Mouse (Mus musculus) midbrain, embryonic 12.5 days (tissue): ENCODE results near the gene Padi1. TPM values are rescaled to one million over a fixed set of nuclear protein-coding genes. Genes with fewer than 3 reads are reported as not detected.
A peak's percentile ranks its signal among the peaks of the same experiment; 100 is the strongest.

Experiments
- ATAC-seq: fragments of 200-750 bp; cut with Nextera tagmentation; 2 replicates; pipeline ENCODE4 v1.8.0; 2017; ENCODE audit warnings: low read depth, moderate TSS enrichment, moderate library complexity; ENCODE audit not compliant: low FRiP score
- H3K27ac ChIP-seq: fragments of 300-500 bp; sonication (generic); replicated peaks from 2 replicates; pipeline ENCODE4 v1.5.1; 2016; ENCODE audit warnings: mild to moderate bottlenecking
- H3K27me3 ChIP-seq: fragments of 300-500 bp; sonication (generic); 2 replicates; pipeline ENCODE4 v1.6.1; 2016; ENCODE audit warnings: mild to moderate bottlenecking
- H3K36me3 ChIP-seq: fragments of 300-500 bp; sonication (generic); 2 replicates; pipeline ENCODE4 v1.6.1; 2016
- H3K4me1 ChIP-seq: fragments of 300-500 bp; sonication (generic); 2 replicates; pipeline ENCODE4 v1.6.1; 2016
- H3K4me2 ChIP-seq: fragments of 300-500 bp; sonication (generic); replicated peaks from 2 replicates; pipeline ENCODE4 v1.6.1; 2016; ENCODE audit warnings: mild to moderate bottlenecking, moderate library complexity
- H3K4me3 ChIP-seq: fragments of 300-500 bp; sonication (generic); 2 replicates; pipeline ENCODE4 v1.5.1; 2016; ENCODE audit warnings: mild to moderate bottlenecking
- H3K9ac ChIP-seq: fragments of 300-500 bp; sonication (generic); replicated peaks from 2 replicates; pipeline ENCODE4 v1.6.1; 2016; ENCODE audit warnings: mild to moderate bottlenecking, moderate library complexity
- H3K9me3 ChIP-seq: fragments of 300-500 bp; sonication (generic); 2 replicates; pipeline ENCODE4 v1.6.1; 2016; ENCODE audit warnings: mild to moderate bottlenecking
- WGBS: fragments of 180-500 bp; shearing (Covaris S2); methylation state at CpG from one replicate; pipeline ENCODE4 v1.1.7; 2016; 5-methylcytosine and 5-hydroxymethylcytosine counted together
- polyA plus RNA-seq: library from polyadenylated mRNA; unstranded; fragments of >200 nt; fragmentation: Nextera tagmentation; extraction: Ambion mirVana; gene quantifications from 2 replicates; pipeline ENCODE4 v1.2.1, GENCODE M21; 2016

Padi1 gene
- polyA plus RNA-seq, 1 experiment from 2014 or later = 0.06 TPM

DNA sequence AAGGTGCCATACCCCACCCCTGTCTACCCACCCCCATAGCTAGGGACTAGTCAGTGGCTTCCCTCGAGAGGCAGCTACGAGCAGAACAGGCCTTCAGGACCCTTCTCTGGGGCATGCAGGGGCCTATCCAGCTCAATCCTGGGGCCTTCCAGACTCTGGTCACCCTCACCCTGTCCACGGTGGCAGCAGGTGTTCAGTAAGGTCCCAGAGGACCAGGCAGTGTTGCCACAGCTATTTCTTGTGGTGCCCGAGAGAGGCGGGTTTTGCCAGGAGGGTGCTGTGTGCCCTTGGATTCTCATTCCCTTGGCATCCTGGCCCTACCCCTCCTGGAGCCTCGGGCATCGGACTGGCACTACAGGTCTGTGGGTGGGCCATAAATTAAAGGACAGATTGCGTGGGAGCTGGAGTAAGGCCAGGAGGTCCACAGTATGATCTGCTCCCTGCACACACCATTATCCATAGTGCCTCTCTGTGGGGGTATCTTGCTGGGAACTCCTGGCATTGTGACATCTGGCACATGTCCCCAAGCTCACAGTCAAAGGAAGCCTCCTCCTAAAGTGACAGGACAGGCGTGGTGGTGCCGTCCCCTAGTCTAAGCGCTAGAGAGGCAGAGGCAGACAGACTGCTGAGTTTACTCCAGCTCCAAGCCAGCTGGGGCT lies 9.2 kb downstream of the Padi1 start:
- Histone ChIP-seq H3K9me3 (no peaks in the 10 kb centered on the region), H3K4me1 (peaks cover 38% of the 10 kb centered on the region), H3K27ac (no peak overlapping the region), H3K27me3 (peaks cover 35% of the 10 kb centered on the region), H3K36me3 (no peaks in the 10 kb centered on the region), H3K4me2 (no peak overlapping the region), H3K4me3 (no peak overlapping the region), H3K9ac (no peak overlapping the region)
- 70% methylated on average over 11 of the region's 11 CpGs for WGBS
- no peak for ATAC-seq

DNA sequence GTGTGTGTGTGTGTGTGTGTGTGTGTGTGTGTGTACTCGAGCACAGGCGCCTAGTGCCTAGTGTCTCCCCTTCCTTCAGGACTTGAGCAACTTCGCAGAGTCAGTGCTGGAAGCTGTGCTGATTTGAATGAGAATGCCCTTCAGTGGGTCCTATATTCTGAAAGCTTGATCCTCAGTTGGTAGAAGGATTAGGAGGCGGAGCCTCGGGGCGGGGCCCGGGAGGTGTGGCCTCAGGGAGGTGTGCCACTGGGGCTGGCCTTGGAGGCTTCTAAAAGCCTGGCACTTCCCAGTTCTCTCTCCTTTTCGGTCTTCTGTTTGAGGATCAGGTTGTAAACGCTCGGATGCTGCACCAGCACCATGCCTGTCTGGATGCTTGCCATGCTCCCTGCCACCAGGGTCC lies 9.9 kb downstream of the Padi1 start:
- under 1% methylated on average over 10 of the region's 10 CpGs for WGBS

DNA sequence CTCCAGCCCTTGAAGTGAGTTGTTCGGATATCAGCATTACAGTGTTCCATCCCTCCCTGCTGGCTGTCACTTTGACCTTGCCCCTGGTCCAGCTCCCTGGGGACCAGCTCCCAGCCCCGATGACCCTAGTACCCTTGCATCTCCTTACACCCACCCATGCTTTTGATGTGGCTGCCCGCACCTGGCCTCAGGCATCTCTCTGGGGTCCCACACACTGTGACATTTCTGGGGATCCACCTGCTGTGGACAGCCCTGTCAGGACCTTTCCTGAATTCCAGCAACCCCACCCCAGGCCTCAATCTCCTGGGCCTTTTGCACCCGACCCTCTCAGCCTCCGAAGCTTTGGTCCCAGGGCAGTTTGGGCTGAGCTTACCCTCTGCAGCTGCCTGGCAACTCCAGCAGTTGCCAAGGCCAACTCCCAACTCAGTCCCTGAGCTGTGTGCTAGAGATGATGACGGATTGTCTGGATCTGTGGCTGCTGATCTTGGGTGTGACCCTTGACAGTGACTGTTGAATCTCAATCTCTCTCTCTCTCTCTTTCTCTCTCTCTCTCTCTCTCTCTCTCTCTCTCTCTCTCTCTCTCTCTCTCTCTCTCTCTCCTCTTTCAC lies 11.1 kb downstream of the Padi1 start:
- Histone ChIP-seq H3K27ac (no peak overlapping the region), H3K4me3 (no peak overlapping the region), H3K4me1 (peaks cover 38% of the 10 kb centered on the region), H3K4me2 (no peak overlapping the region), H3K27me3 (peaks cover 35% of the 10 kb centered on the region), H3K9me3 (no peaks in the 10 kb centered on the region), H3K36me3 (no peaks in the 10 kb centered on the region), H3K9ac (no peak overlapping the region)
- ATAC-seq = no peak
- 56% methylated on average over 6 of the region's 6 CpGs for WGBS

More for the DNA sequence above, 9.9 kb downstream of the Padi1 start:
- Histone ChIP-seq H3K36me3 (no peaks in the 10 kb centered on the region), H3K27ac (no peak overlapping the region; the same call in 1 of the 2 replicates), H3K4me3 (no peak overlapping the region), H3K4me1 (peaks cover 38% of the 10 kb centered on the region), H3K9me3 (no peaks in the 10 kb centered on the region), H3K9ac (no peak overlapping the region), H3K27me3 (peaks cover 35% of the 10 kb centered on the region), H3K4me2 (peak overlapping the region; percentile 38)
- peak; percentile 90 for ATAC-seq

DNA sequence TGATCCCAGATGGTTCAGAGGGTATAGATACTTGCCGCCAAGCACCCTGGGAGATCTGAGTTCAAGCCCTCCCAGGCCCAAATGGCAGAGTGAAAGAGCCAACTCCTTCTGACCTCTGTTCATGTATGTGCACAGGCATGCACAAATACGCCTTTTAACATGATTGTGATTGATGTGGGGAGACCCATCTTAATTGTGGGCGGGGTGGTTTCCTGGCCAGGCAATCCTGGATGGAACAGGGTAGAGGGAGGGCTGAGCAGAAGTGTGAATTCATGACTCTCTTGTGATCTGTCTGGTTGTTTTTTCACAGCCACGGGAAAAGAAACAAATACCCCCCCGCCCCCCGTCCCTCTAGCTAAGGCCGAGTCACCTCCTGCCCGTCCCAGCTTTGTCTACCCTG lies 12.8 kb downstream of the Padi1 start:
- H3K36me3 ChIP-seq = no peaks in the 10 kb centered on the region
- H3K9ac ChIP-seq = no peak overlapping the region
- no peak for ATAC-seq
- peaks cover 38% of the 10 kb centered on the region for H3K4me1 ChIP-seq
- no peaks in the 10 kb centered on the region for H3K9me3 ChIP-seq
- H3K27me3 ChIP-seq = peaks cover 32% of the 10 kb centered on the region
- no peak overlapping the region for H3K27ac ChIP-seq
- H3K4me2 ChIP-seq = no peak overlapping the region
- no peak overlapping the region for H3K4me3 ChIP-seq
- WGBS = 49% methylated on average over 8 of the region's 8 CpGs

DNA sequence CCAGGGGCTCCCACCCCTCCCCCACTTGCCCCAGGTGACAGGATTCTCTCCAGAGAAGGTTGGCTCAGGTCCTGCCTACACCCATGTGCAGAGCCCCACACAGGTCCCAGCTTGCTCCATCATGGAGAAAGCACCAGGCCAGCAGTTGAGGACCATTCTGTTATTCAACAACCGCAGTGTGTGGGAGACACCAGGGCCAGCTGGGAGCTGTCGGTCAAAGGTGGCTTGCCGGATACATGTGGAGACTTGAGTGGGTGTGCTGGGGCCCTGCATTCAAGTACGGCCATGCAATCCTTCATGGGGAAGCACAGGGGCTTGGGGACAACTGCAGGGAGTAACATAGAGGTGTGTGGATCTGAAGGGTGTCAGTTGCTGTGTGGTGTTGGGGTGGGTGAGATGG lies 13.8 kb downstream of the Padi1 start:
- no peak for ATAC-seq
- Histone ChIP-seq H3K4me2 (no peak overlapping the region), H3K4me3 (no peak overlapping the region)

GRCm38 (mm10) chr4:140827237-140827636 lies 18.3 kb downstream of the Padi1 start:
- H3K4me1 ChIP-seq = no peaks in the 10 kb centered on the region
- H3K27me3 ChIP-seq = peaks cover 7% of the 10 kb centered on the region; the same call in 1 of the 2 replicates
- no peak overlapping the region for H3K9ac ChIP-seq
- ATAC-seq = no peak
- H3K9me3 ChIP-seq = 0 out of 2 replicates have a peak, but pooled peaks cover 5% of the 10 kb centered on the region
- no peaks in the 10 kb centered on the region for H3K36me3 ChIP-seq
- H3K4me2 ChIP-seq = no peak overlapping the region
- H3K4me3 ChIP-seq = no peak overlapping the region
- 50% methylated on average over 3 of the region's 3 CpGs for WGBS
- H3K27ac ChIP-seq = no peak overlapping the region

More for the DNA sequence above, 13.8 kb downstream of the Padi1 start:
- Histone ChIP-seq H3K9ac (no peak overlapping the region), H3K36me3 (no peaks in the 10 kb centered on the region), H3K27ac (no peak overlapping the region), H3K4me1 (peaks cover 38% of the 10 kb centered on the region), H3K27me3 (peaks cover 32% of the 10 kb centered on the region), H3K9me3 (no peaks in the 10 kb centered on the region)
- 94% methylated on average over 4 of the region's 4 CpGs for WGBS

DNA sequence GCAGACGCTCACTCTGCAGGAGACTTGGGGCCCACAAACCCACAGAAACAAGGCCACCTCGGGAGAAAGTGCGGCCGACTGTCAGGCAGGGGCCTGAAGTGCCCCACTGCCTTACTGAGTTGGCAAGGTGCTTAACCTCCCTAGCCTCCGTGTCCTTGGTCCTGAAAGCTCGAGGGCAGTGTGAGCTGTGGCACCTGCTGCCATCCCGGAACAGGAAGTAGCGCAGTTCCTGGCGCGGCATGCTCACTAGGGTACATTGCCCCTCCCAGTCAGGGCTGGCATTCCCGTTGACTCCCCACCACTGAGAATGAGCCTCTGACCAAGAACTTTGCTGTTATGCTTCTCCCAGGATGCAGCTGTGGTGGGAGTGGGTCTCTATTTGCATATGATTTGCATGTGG lies 19.6 kb downstream of the Padi1 start:
- ATAC-seq = no peak
- Histone ChIP-seq H3K4me2 (no peak overlapping the region), H3K4me3 (no peak overlapping the region), H3K36me3 (no peaks in the 10 kb centered on the region), H3K9me3 (0 out of 2 replicates have a peak, but pooled peaks cover 5% of the 10 kb centered on the region), H3K9ac (no peak overlapping the region), H3K27me3 (no peaks in the 10 kb centered on the region), H3K4me1 (no peaks in the 10 kb centered on the region), H3K27ac (no peak overlapping the region)
- WGBS = 62% methylated on average over 11 of the region's 11 CpGs

- H3K4me1 ChIP-seq = no peaks in the 10 kb centered on the region
- 0 out of 2 replicates have a peak, but pooled peaks cover 5% of the 10 kb centered on the region for H3K9me3 ChIP-seq
- no peak overlapping the region for H3K9ac ChIP-seq
- H3K4me2 ChIP-seq = no peak overlapping the region
- no peak overlapping the region for H3K27ac ChIP-seq
- 68% methylated on average over 5 of the region's 5 CpGs for WGBS
- no peaks in the 10 kb centered on the region for H3K36me3 ChIP-seq
- no peak for ATAC-seq
- H3K4me3 ChIP-seq = no peak overlapping the region
- no peaks in the 10 kb centered on the region for H3K27me3 ChIP-seq
Measured at GRCm38 (mm10) chr4:140821988-140822387, 23.6 kb downstream of the Padi1 start.

GRCm38 (mm10) chr4:140817413-140817812 lies 28.2 kb downstream of the Padi1 start:
- H3K9ac ChIP-seq = no peak overlapping the region
- no peaks in the 10 kb centered on the region for H3K36me3 ChIP-seq
- no peak overlapping the region for H3K4me3 ChIP-seq
- peaks cover 29% of the 10 kb centered on the region for H3K27me3 ChIP-seq
- ATAC-seq = no peak
- 92% methylated on average over 8 of the region's 8 CpGs for WGBS
- H3K27ac ChIP-seq = no peak overlapping the region
- no peak overlapping the region for H3K4me2 ChIP-seq
- 0 out of 2 replicates have a peak, but pooled peaks cover 1% of the 10 kb centered on the region for H3K9me3 ChIP-seq
- H3K4me1 ChIP-seq = peaks cover 22% of the 10 kb centered on the region; the same call in 1 of the 2 replicates

DNA sequence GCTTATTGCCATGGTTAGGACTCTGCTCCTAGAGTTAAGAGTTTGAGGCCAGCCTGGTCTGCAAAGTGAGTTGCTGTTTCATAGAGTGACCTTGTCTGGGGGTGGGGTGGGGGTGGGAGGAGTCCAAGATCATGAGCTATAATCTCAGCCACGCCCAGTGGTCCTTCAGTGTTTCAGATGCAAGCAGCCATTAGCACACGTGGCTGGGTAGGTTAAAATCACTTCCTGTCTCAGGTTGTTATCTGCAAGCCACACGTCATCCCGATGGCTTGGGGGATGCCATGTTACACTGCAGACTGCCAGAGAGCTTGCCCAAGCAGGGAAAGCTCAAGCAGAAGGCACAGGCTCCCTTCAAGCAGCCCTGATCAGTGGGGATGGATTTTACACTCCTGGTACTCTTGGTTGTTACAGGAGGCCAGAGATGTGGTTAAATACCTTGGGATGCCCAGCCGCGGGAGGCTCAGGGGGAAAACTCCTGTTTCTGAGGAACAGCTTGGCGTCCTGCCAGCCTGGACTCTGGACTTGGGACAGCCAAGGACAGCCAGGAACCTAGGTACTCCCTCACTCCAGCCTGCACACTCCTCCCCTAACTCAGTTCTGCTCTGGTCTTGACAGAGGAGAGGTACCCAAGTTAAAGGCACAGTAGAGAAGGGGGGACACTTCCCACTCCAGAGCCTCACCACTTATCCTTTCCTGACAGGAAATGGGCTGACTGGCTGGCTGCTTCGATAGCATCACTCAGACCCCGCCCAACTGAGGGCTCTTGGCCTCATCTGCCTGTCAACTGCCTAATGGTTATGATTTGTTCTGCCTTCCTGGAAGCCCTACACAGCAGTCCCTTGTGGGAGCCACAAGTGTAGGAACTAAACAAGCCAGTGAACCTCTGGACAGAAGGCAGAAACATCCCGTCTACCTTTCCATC lies 29.3 kb downstream of the Padi1 start:
- Histone ChIP-seq H3K9ac (no peak overlapping the region), H3K27me3 (peaks cover 37% of the 10 kb centered on the region), H3K4me1 (peaks cover 22% of the 10 kb centered on the region; the same call in 1 of the 2 replicates), H3K9me3 (no peaks in the 10 kb centered on the region), H3K27ac (no peak overlapping the region), H3K36me3 (no peaks in the 10 kb centered on the region), H3K4me3 (no peak overlapping the region), H3K4me2 (no peak overlapping the region)
- ATAC-seq = no peak
- 73% methylated on average over 10 of the region's 10 CpGs for WGBS

- WGBS = 78% methylated on average over 5 of the region's 5 CpGs
- H3K27ac ChIP-seq = no peak overlapping the region
- no peaks in the 10 kb centered on the region for H3K36me3 ChIP-seq
- no peak overlapping the region for H3K4me3 ChIP-seq
- no peak overlapping the region for H3K9ac ChIP-seq
- H3K9me3 ChIP-seq = no peaks in the 10 kb centered on the region
- peaks cover 22% of the 10 kb centered on the region; the same call in 1 of the 2 replicates for H3K4me1 ChIP-seq
- peaks cover 37% of the 10 kb centered on the region for H3K27me3 ChIP-seq
- ATAC-seq = no peak
- H3K4me2 ChIP-seq = no peak overlapping the region
Measured at GRCm38 (mm10) chr4:140815496-140815895, 30.1 kb downstream of the Padi1 start.
